Mouse (Mus musculus): Measurements from ENCODE around the gene Irf8.
"Not testable (repeated sequence)": the region's sequence is repeated elsewhere in the genome, so short reads cannot be mapped to it uniquely, and the experiment has no call there.

The Irf8 gene

GRCm38 (mm10) chr8:120723025-120723424, 13.1 kb upstream of the Irf8 start:
- DNase-seq = no peak

GRCm38 (mm10) chr8:120724096-120724495, 12.1 kb upstream of the Irf8 start:
- DNase-seq = not testable (repeated sequence)

GRCm38 (mm10) chr8:120724816-120725575, 11.2 kb upstream of the Irf8 start:
- DNase-seq = no peak

- no peak for DNase-seq
These were observed 10.6 kb upstream of the Irf8 start for GRCm38 (mm10) chr8:120725576-120725950.

GRCm38 (mm10) chr8:120726051-120726450, 10.1 kb upstream of the Irf8 start:
- no peak for DNase-seq

- DNase-seq = no peak
These were observed 7.5 kb upstream of the Irf8 start for GRCm38 (mm10) chr8:120728488-120729160.

GRCm38 (mm10) chr8:120731582-120731981, 4.6 kb upstream of the Irf8 start:
- DNase-seq = peak; percentile 73

GRCm38 (mm10) chr8:120732068-120732467, 4.1 kb upstream of the Irf8 start:
- DNase-seq = peak; percentile 17

- DNase-seq = peak; percentile 61
These were observed 328 bp downstream of the Irf8 start for GRCm38 (mm10) chr8:120736486-120736885.

- DNase-seq = no peak
These were observed 1.0 kb downstream of the Irf8 start for GRCm38 (mm10) chr8:120737166-120737565.

- DNase-seq = no peak
These were observed 2.6 kb downstream of the Irf8 start for GRCm38 (mm10) chr8:120738771-120739170.

- DNase-seq = no peak
These were observed 3.4 kb downstream of the Irf8 start for GRCm38 (mm10) chr8:120739526-120739925.

GRCm38 (mm10) chr8:120740579-120740978, 4.4 kb downstream of the Irf8 start:
- no peak for DNase-seq

GRCm38 (mm10) chr8:120741001-120741400, 4.8 kb downstream of the Irf8 start:
- DNase-seq = no peak

GRCm38 (mm10) chr8:120741815-120742530, 5.8 kb downstream of the Irf8 start:
- DNase-seq = no peak

GRCm38 (mm10) chr8:120743149-120743897, 7.2 kb downstream of the Irf8 start:
- no peak for DNase-seq

GRCm38 (mm10) chr8:120743898-120744290, 7.7 kb downstream of the Irf8 start:
- peak; percentile 25 for DNase-seq

- DNase-seq = no peak
These were observed 8.3 kb downstream of the Irf8 start for GRCm38 (mm10) chr8:120744448-120744847.

GRCm38 (mm10) chr8:120745226-120745625, 9.1 kb downstream of the Irf8 start:
- no peak for DNase-seq

- DNase-seq = no peak
These were observed 10.0 kb downstream of the Irf8 start for GRCm38 (mm10) chr8:120746007-120746701.

GRCm38 (mm10) chr8:120747286-120747685, 11.1 kb downstream of the Irf8 start:
- DNase-seq = no peak

- DNase-seq = no peak
These were observed 14.5 kb downstream of the Irf8 start for GRCm38 (mm10) chr8:120750616-120751015.

Measured in retina, postnatal 1 day (tissue).